Mouse (Mus musculus) embryonic facial prominence, embryonic 11.5 days (tissue): ENCODE measurements around the gene Sobp. TPM values are rescaled to one million over a fixed set of nuclear protein-coding genes. Genes with fewer than 3 reads are reported as not detected.

ENCODE experiments used
- ATAC-seq: fragments of 200-750 bp; cut with Nextera tagmentation; replicated peaks from 2 replicates; pipeline ENCODE4 v1.8.0; 2017; ENCODE audit warnings: low read depth; ENCODE audit not compliant: insufficient number of reproducible peaks, low FRiP score, low TSS enrichment
- DNase-seq: peaks from one replicate; pipeline ENCODE4 v3.0.0-alpha.2; 2015; ENCODE audit warnings: low spot score
- H3K27ac ChIP-seq: fragments of 300-500 bp; sonication (generic); replicated peaks from 2 replicates; pipeline ENCODE4 v1.5.1; 2014; ENCODE audit warnings: mild to moderate bottlenecking, low read depth, low read length, control low read depth
- H3K27me3 ChIP-seq: fragments of 300-500 bp; sonication (generic); 2 replicates; pipeline ENCODE4 v1.6.1; 2014; ENCODE audit warnings: mild to moderate bottlenecking, low read length, moderate library complexity, mixed read lengths; ENCODE audit not compliant: control insufficient read depth, insufficient read depth
- H3K36me3 ChIP-seq: fragments of 300-500 bp; sonication (generic); replicated peaks from 2 replicates; pipeline ENCODE4 v1.6.1; 2014; ENCODE audit warnings: low read depth, mild to moderate bottlenecking, low read length, moderate library complexity, mixed read lengths; ENCODE audit not compliant: control insufficient read depth, insufficient read depth
- H3K4me1 ChIP-seq: fragments of 300-500 bp; sonication (generic); 2 replicates; pipeline ENCODE4 v1.6.1; 2014; ENCODE audit warnings: low read length, mixed read lengths; ENCODE audit not compliant: control insufficient read depth, insufficient read depth
- H3K4me2 ChIP-seq: fragments of 300-500 bp; sonication (generic); 2 replicates; pipeline ENCODE4 v1.6.1; 2014; ENCODE audit warnings: low read depth, mild to moderate bottlenecking, control low read depth, low read length, moderate library complexity
- H3K4me3 ChIP-seq: fragments of 300-500 bp; sonication (generic); 2 replicates; pipeline ENCODE4 v1.5.1; 2014; ENCODE audit warnings: low read depth, low read length, control low read depth
- H3K9ac ChIP-seq: fragments of 300-500 bp; sonication (generic); replicated peaks from 2 replicates; pipeline ENCODE4 v1.6.1; 2014; ENCODE audit warnings: mild to moderate bottlenecking, control low read depth, low read length
- H3K9me3 ChIP-seq: fragments of 300-500 bp; sonication (generic); replicated peaks from 2 replicates; pipeline ENCODE4 v1.6.1; 2016; ENCODE audit warnings: mild to moderate bottlenecking, low read length, inconsistent platforms, mixed read lengths; ENCODE audit not compliant: control insufficient read depth
- WGBS: fragments of 180-500 bp; shearing (Covaris S2); extraction: QIAGEN DNeasy Blood & Tissue Kit; methylation state at CpG from one replicate; pipeline ENCODE4 v1.1.7; 2014; 5-methylcytosine and 5-hydroxymethylcytosine counted together
- polyA plus RNA-seq: library from polyadenylated mRNA; unstranded; fragments of >200 nt; fragmentation: Nextera tagmentation; extraction: Ambion mirVana; gene quantifications from 2 replicates; pipeline ENCODE4 v1.2.1, GENCODE M21; 2014

Sobp gene
- polyA plus RNA-seq, 1 experiment from 2014 or later = 5.3 TPM

GRCm38 (mm10) chr10:42997278-42997677, 177.1 kb downstream of the Sobp start:
- no peaks in the 10 kb centered on the region for H3K27me3 ChIP-seq
- H3K4me1 ChIP-seq = no peaks in the 10 kb centered on the region
- no peak for DNase-seq
- no peaks in the 10 kb centered on the region for H3K36me3 ChIP-seq
- no peak overlapping the region for H3K4me2 ChIP-seq
- no peak overlapping the region for H3K4me3 ChIP-seq
- ATAC-seq = no peak
- H3K9me3 ChIP-seq = no peaks in the 10 kb centered on the region
- H3K9ac ChIP-seq = no peak overlapping the region
- WGBS = 82% methylated on average over 2 of the region's 2 CpGs
- no peak overlapping the region for H3K27ac ChIP-seq

GRCm38 (mm10) chr10:42995484-42995895, 178.8 kb downstream of the Sobp start:
- no peaks in the 10 kb centered on the region for H3K27me3 ChIP-seq
- H3K36me3 ChIP-seq = no peaks in the 10 kb centered on the region
- no peaks in the 10 kb centered on the region for H3K4me1 ChIP-seq
- 13% methylated on average over 13 of the region's 13 CpGs for WGBS
- H3K9me3 ChIP-seq = no peaks in the 10 kb centered on the region
- ATAC-seq (0 out of 2 replicates have a peak, but pooled peaks have one; percentile 41), DNase-seq (peak; percentile 74)
- H3K9ac ChIP-seq = no peak overlapping the region
- peak overlapping the region; percentile 66; the same call in 1 of the 2 replicates for H3K27ac ChIP-seq
- no peak overlapping the region for H3K4me2 ChIP-seq
- H3K4me3 ChIP-seq = no peak overlapping the region

GRCm38 (mm10) chr10:42994331-42994782, 180.0 kb downstream of the Sobp start:
- Histone ChIP-seq H3K36me3 (no peaks in the 10 kb centered on the region), H3K9ac (no peak overlapping the region), H3K4me1 (no peaks in the 10 kb centered on the region), H3K9me3 (no peaks in the 10 kb centered on the region), H3K4me3 (no peak overlapping the region), H3K4me2 (peak overlapping the region; percentile 26), H3K27me3 (no peaks in the 10 kb centered on the region), H3K27ac (peak overlapping the region; percentile 66)
- 19% methylated on average over 13 of the region's 13 CpGs for WGBS
- no peak for DNase-seq
- no peak for ATAC-seq

GRCm38 (mm10) chr10:42991018-42991417, 183.3 kb downstream of the Sobp start:
- 70% methylated on average over 9 of the region's 9 CpGs for WGBS
- H3K27me3 ChIP-seq = no peaks in the 10 kb centered on the region
- no peak overlapping the region for H3K4me2 ChIP-seq
- H3K9ac ChIP-seq = no peak overlapping the region
- DNase-seq = no peak
- H3K9me3 ChIP-seq = no peaks in the 10 kb centered on the region
- H3K4me3 ChIP-seq = no peak overlapping the region
- H3K4me1 ChIP-seq = no peaks in the 10 kb centered on the region
- no peak for ATAC-seq
- H3K27ac ChIP-seq = no peak overlapping the region
- no peaks in the 10 kb centered on the region for H3K36me3 ChIP-seq

GRCm38 (mm10) chr10:42989910-42990309, 184.4 kb downstream of the Sobp start:
- peak; percentile 77 for DNase-seq
- Histone ChIP-seq H3K9ac (no peak overlapping the region), H3K27ac (no peak overlapping the region), H3K27me3 (no peaks in the 10 kb centered on the region), H3K4me2 (no peak overlapping the region), H3K9me3 (no peaks in the 10 kb centered on the region), H3K4me3 (no peak overlapping the region), H3K36me3 (no peaks in the 10 kb centered on the region), H3K4me1 (no peaks in the 10 kb centered on the region)
- WGBS = 36% methylated on average over 6 of the region's 6 CpGs
- no peak for ATAC-seq

- no peaks in the 10 kb centered on the region for H3K4me1 ChIP-seq
Measured at GRCm38 (mm10) chr10:42988627-42989026, 185.7 kb downstream of the Sobp start.

GRCm38 (mm10) chr10:42987594-42988052, 186.7 kb downstream of the Sobp start:
- H3K36me3 ChIP-seq = no peaks in the 10 kb centered on the region
- no peaks in the 10 kb centered on the region for H3K4me1 ChIP-seq
- no peak overlapping the region for H3K27ac ChIP-seq
- DNase-seq (peak; percentile 82), ATAC-seq (peak; percentile 69)
- no peaks in the 10 kb centered on the region for H3K27me3 ChIP-seq
- WGBS = 11% methylated on average over 6 of the region's 6 CpGs
- no peak overlapping the region for H3K4me3 ChIP-seq
- no peak overlapping the region for H3K9ac ChIP-seq
- no peaks in the 10 kb centered on the region for H3K9me3 ChIP-seq
- H3K4me2 ChIP-seq = no peak overlapping the region

More at GRCm38 (mm10) chr10:42988627-42989026, 185.7 kb downstream of the Sobp start:
- Histone ChIP-seq H3K27ac (no peak overlapping the region), H3K36me3 (no peaks in the 10 kb centered on the region), H3K4me2 (no peak overlapping the region), H3K9me3 (no peaks in the 10 kb centered on the region), H3K4me3 (no peak overlapping the region), H3K9ac (no peak overlapping the region), H3K27me3 (no peaks in the 10 kb centered on the region)
- WGBS = 44% methylated on average over 15 of the region's 15 CpGs
- ATAC-seq = no peak
- DNase-seq = no peak

GRCm38 (mm10) chr10:42984886-42985285, 189.4 kb downstream of the Sobp start:
- Histone ChIP-seq H3K27me3 (no peaks in the 10 kb centered on the region), H3K4me1 (no peaks in the 10 kb centered on the region), H3K4me2 (no peak overlapping the region), H3K4me3 (no peak overlapping the region), H3K9me3 (no peaks in the 10 kb centered on the region), H3K9ac (no peak overlapping the region), H3K27ac (no peak overlapping the region), H3K36me3 (no peaks in the 10 kb centered on the region)
- WGBS = 57% methylated on average over 4 of the region's 4 CpGs
- DNase-seq (no peak), ATAC-seq (no peak)
